Mouse (Mus musculus) myocyte (in vitro differentiated cells): ENCODE measurements at regions not wholly inside any gene's neighbourhood (a gene's known extent, or its start where the extent isn't known, plus 50 kb on each side); places are given as distances from the start of the nearest gene placed in this dataset.
"Not testable (repeated sequence)": the region's sequence is repeated elsewhere in the genome, so short reads cannot be mapped to it uniquely, and the experiment has no call there.

Source experiments
- H3K27me3 ChIP-seq: one replicate; pipeline ENCODE4 v1.6.1; 2011; ENCODE audit not compliant: control insufficient read depth, insufficient read depth, insufficient read length
- H3K36me3 ChIP-seq: one replicate; pipeline ENCODE4 v1.6.1; 2011; ENCODE audit not compliant: control insufficient read depth, insufficient read depth
- H3K4me2 ChIP-seq: one replicate; pipeline ENCODE4 v1.6.1; 2011; ENCODE audit warnings: low read depth, control low read depth
- H3K4me3 ChIP-seq: one replicate; pipeline ENCODE4 v1.5.1; 2011; ENCODE audit warnings: mild to moderate bottlenecking, control low read depth, moderate library complexity
- H3K79me2 ChIP-seq: one replicate; pipeline ENCODE4 v1.6.1; 2011; ENCODE audit not compliant: control insufficient read depth, insufficient read depth
- H3ac ChIP-seq: one replicate; pipeline ENCODE4 v1.6.1; 2011; ENCODE audit not compliant: control insufficient read depth, insufficient read length
- CEBPB ChIP-seq: IDR thresholded peaks from 2 replicates; pipeline ENCODE4 v1.6.1; 2011; ENCODE audit warnings: mild to moderate bottlenecking, moderate library complexity; ENCODE audit not compliant: poor library complexity, insufficient read depth, severe bottlenecking
- E2F4 ChIP-seq: IDR thresholded peaks from one replicate; pipeline ENCODE4 v1.6.1; 2011; ENCODE audit warnings: mild to moderate bottlenecking, control low read depth, moderate library complexity; ENCODE audit not compliant: insufficient read depth
- MAX ChIP-seq: IDR thresholded peaks from one replicate; pipeline ENCODE4 v1.6.1; 2011; ENCODE audit warnings: low read depth, mild to moderate bottlenecking, control low read depth
- MYOD1 ChIP-seq, 3 experiments: IDR thresholded peaks; one replicate each; pipeline ENCODE4 v1.6.1; 2011; ENCODE audit warnings: control low read depth in 2 of 3, low read depth in 2 of 3, mild to moderate bottlenecking in 2 of 3, moderate library complexity in 1 of 3; ENCODE audit not compliant: insufficient read length in 2 of 3, control insufficient read depth in 1 of 3
- MYOG ChIP-seq, 3 experiments: IDR thresholded peaks; one replicate each; pipeline ENCODE4 v1.6.1; 2011; ENCODE audit warnings: control low read depth in 2 of 3, low read depth in 2 of 3, mild to moderate bottlenecking in 2 of 3; ENCODE audit not compliant: insufficient read length in 2 of 3, control insufficient read depth in 1 of 3, insufficient read depth in 1 of 3
- POLR2A ChIP-seq: IDR thresholded peaks from one replicate; pipeline ENCODE4 v1.6.1; 2011; ENCODE audit warnings: low read depth, mild to moderate bottlenecking, control low read depth, moderate library complexity; ENCODE audit not compliant: insufficient read length
- POLR2AphosphoS2 ChIP-seq: IDR thresholded peaks from one replicate; pipeline ENCODE4 v1.6.1; 2011; ENCODE audit warnings: low read depth, control low read depth; ENCODE audit not compliant: insufficient read length
- REST ChIP-seq: IDR thresholded peaks from one replicate; pipeline ENCODE4 v1.6.1; 2011; ENCODE audit warnings: mild to moderate bottlenecking, control low read depth, moderate library complexity; ENCODE audit not compliant: insufficient read depth, insufficient read length
- SRF ChIP-seq: IDR thresholded peaks from one replicate; pipeline ENCODE4 v1.6.1; 2011; ENCODE audit warnings: low read depth; ENCODE audit not compliant: control insufficient read depth, insufficient read length
- TCF12 ChIP-seq: IDR thresholded peaks from one replicate; pipeline ENCODE4 v1.6.1; 2011; ENCODE audit warnings: mild to moderate bottlenecking, control low read depth; ENCODE audit not compliant: poor library complexity, insufficient read depth, severe bottlenecking
- TCF3 ChIP-seq: IDR thresholded peaks from one replicate; pipeline ENCODE4 v1.6.1; 2011; ENCODE audit warnings: low read depth, control low read depth; ENCODE audit not compliant: insufficient read length
- USF1 ChIP-seq: IDR thresholded peaks from one replicate; pipeline ENCODE4 v1.6.1; 2011; ENCODE audit warnings: low read depth, mild to moderate bottlenecking, control low read depth, moderate library complexity

DNA sequence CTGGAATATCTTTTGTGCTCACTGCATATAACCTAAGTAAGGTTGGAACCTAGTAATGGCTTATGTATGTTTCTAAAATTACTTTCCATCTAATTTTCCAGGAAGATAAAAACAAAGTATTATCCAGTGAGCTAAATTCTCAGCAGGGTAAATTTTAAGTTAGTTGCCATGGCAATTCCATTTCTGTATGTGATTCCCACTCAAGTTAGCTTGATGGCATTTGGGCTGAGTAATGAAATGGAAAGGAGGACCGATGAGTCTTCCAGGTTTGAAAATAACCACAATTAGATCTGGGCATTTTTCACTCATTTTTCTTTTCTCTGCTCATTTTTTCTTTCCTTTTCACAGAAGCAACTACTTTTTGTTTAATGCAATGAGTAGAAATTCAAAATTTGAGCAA is 398.4 kb upstream of the Gm10801 start:
- TF ChIP-seq MAX (no peak), E2F4 (no peak), TCF3 (no peak)
- Histone ChIP-seq H3ac (no peak overlapping the region), H3K4me2 (no peak overlapping the region), H3K4me3 (no peak overlapping the region), H3K27me3 (no peaks in the 10 kb centered on the region), H3K79me2 (no peaks in the 10 kb centered on the region), H3K36me3 (no peaks in the 10 kb centered on the region)

- no peak overlapping the region for H3K4me2 ChIP-seq
- H3K36me3 ChIP-seq, result no peaks in the 10 kb centered on the region
- no peaks in the 10 kb centered on the region for H3K79me2 ChIP-seq
- no peak for TF ChIP-seq POLR2AphosphoS2
- TF ChIP-seq TCF3, result no peak
- no peak for TF ChIP-seq MYOD1 (IDR thresholded peaks at IDR 0.05; ENCODE audit: control insufficient read depth in 1 of 3, insufficient read length in 2 of 3, low read depth in 2 of 3)
- TF ChIP-seq MAX, result no peak
- TF ChIP-seq TCF12, result no peak
- TF ChIP-seq SRF, result no peak
- TF ChIP-seq MYOG (IDR thresholded peaks at IDR 0.05; ENCODE audit: control insufficient read depth in 1 of 3, insufficient read depth in 1 of 3, insufficient read length in 2 of 3, low read depth in 2 of 3), result no peak
- no peak for TF ChIP-seq POLR2A
- TF ChIP-seq USF1, result no peak
- TF ChIP-seq REST, result no peak
- no peak for TF ChIP-seq E2F4
- no peak for TF ChIP-seq CEBPB
- H3K27me3 ChIP-seq, result no peaks in the 10 kb centered on the region
- H3K4me3 ChIP-seq, result no peak overlapping the region
- no peak overlapping the region for H3ac ChIP-seq
Observed at GRCm38 (mm10) chr2:98269562-98269961, 392.5 kb upstream of the Gm10801 start.

DNA sequence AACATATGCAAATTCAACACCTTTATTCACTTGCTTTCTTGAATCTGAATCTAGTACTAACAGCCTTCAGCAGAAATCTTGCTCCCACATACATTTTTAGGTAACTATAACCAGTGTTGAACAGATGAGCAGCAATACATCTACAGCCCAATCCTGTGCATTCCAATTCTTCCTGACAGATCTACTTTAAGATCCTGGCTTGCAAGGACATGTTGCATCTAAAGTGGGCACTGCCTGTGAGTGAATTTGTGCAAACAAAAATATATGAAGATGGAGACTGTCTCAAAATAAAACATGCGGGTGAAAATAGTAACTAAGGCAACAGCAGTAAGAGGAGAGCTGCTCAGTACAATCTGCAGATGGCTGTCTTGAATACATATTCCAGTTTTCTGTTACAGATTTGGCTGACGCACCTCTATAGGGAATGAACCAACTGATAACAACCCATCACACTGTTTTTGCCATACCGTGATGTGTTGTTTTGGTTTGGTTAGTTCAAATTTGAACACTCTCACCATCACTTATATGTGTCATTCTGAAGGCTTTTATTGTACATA is 375.2 kb upstream of the Gm10801 start:
- no peaks in the 10 kb centered on the region for H3K36me3 ChIP-seq
- no peak overlapping the region for H3ac ChIP-seq
- H3K4me3 ChIP-seq, result no peak overlapping the region
- TF ChIP-seq POLR2AphosphoS2, result no peak
- TF ChIP-seq E2F4, result no peak
- TF ChIP-seq USF1, result no peak
- no peak for TF ChIP-seq TCF3
- TF ChIP-seq REST, result no peak
- TF ChIP-seq TCF12, result no peak
- no peak for TF ChIP-seq POLR2A
- no peak for TF ChIP-seq SRF
- no peak for TF ChIP-seq CEBPB
- no peak for TF ChIP-seq MYOG (IDR thresholded peaks at IDR 0.05; ENCODE audit: control insufficient read depth in 1 of 3, insufficient read depth in 1 of 3, insufficient read length in 2 of 3, low read depth in 2 of 3)
- no peak for TF ChIP-seq MYOD1 (IDR thresholded peaks at IDR 0.05; ENCODE audit: control insufficient read depth in 1 of 3, insufficient read length in 2 of 3, low read depth in 2 of 3)
- no peak for TF ChIP-seq MAX
- no peak overlapping the region for H3K4me2 ChIP-seq
- no peaks in the 10 kb centered on the region for H3K79me2 ChIP-seq
- no peaks in the 10 kb centered on the region for H3K27me3 ChIP-seq

DNA sequence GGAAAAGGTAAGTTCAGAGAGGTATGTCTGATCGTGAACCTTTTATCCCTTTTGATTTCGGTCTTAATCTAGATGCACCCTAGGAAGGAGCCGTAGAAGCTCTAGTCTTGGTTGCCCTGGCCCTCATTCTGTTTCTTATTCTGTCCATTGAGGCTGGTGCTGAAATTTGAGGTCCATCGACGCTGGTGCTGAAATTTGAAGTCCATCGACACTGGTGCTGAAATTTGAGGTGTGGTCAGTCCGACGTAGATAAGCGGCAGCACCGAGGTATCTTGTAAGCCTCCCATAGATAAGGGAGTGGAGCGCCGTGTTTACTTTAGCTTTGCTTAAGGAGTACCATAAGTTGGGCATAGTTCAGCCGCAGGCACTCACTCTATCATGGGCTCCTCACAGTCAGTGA is 332.0 kb upstream of the Gm10801 start:
- H3K4me3 ChIP-seq, H3K4me2 ChIP-seq, H3K79me2 ChIP-seq, H3K27me3 ChIP-seq, H3ac ChIP-seq, H3K36me3 ChIP-seq: not testable (repeated sequence)
- peak; percentile 67 for TF ChIP-seq REST

DNA sequence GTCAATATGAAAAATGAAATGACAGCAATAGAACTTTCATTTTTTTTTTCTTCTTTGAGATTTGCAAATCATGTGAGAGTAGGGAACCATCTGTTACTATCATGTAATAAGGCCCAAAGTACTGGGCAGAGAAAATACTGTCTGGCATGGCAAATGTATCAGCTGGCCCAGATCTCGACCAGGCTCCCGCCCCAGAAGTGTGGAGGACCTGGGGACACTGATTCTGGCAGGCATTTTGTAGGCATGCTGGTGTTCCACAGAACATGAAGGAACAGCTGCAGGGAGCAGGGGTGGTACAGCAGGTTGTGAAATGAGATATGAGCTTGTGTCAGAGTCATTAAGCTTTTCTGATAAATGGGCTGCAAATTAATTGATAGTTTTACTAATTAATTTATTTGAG is 307.8 kb upstream of the Gm10801 start:
- no peak overlapping the region for H3K4me2 ChIP-seq
- no peaks in the 10 kb centered on the region for H3K27me3 ChIP-seq
- H3ac ChIP-seq, result no peak overlapping the region
- no peak overlapping the region for H3K4me3 ChIP-seq
- no peaks in the 10 kb centered on the region for H3K79me2 ChIP-seq
- H3K36me3 ChIP-seq, result no peaks in the 10 kb centered on the region
- TF ChIP-seq USF1 (no peak), CEBPB (no peak), SRF (no peak), REST (no peak), POLR2A (no peak), E2F4 (no peak), MYOG (IDR thresholded peaks at IDR 0.05; ENCODE audit: control insufficient read depth in 1 of 3, insufficient read depth in 1 of 3, insufficient read length in 2 of 3, low read depth in 2 of 3) (no peak), TCF3 (no peak), MYOD1 (IDR thresholded peaks at IDR 0.05; ENCODE audit: control insufficient read depth in 1 of 3, insufficient read length in 2 of 3, low read depth in 2 of 3) (no peak), POLR2AphosphoS2 (no peak), MAX (no peak), TCF12 (no peak)
